Mouse (Mus musculus) forebrain, embryonic 12.5 days (tissue): Measurements from ENCODE around the gene Rbmx2. TPM values are rescaled to one million over a fixed set of nuclear protein-coding genes. Genes with fewer than 3 reads are reported as not detected.

Experiments
- ATAC-seq: fragments of 200-750 bp; cut with Nextera tagmentation; 2 replicates; pipeline ENCODE4 v1.8.0; 2017; ENCODE audit warnings: moderate TSS enrichment; ENCODE audit not compliant: low FRiP score
- H3K27ac ChIP-seq: fragments of 300-500 bp; sonication (generic); 2 replicates; pipeline ENCODE4 v1.5.1; 2016; ENCODE audit warnings: mild to moderate bottlenecking
- H3K27me3 ChIP-seq: fragments of 300-500 bp; sonication (generic); 2 replicates; pipeline ENCODE4 v1.6.1; 2016; ENCODE audit warnings: mild to moderate bottlenecking
- H3K36me3 ChIP-seq: fragments of 300-500 bp; sonication (generic); replicated peaks from 2 replicates; pipeline ENCODE4 v1.6.1; 2016; ENCODE audit warnings: mild to moderate bottlenecking
- H3K4me1 ChIP-seq: fragments of 300-500 bp; sonication (generic); 2 replicates; pipeline ENCODE4 v1.6.1; 2016
- H3K4me2 ChIP-seq: fragments of 300-500 bp; sonication (generic); 2 replicates; pipeline ENCODE4 v1.6.1; 2016; ENCODE audit warnings: mild to moderate bottlenecking, moderate library complexity
- H3K4me3 ChIP-seq: fragments of 300-500 bp; sonication (generic); replicated peaks from 2 replicates; pipeline ENCODE4 v1.5.1; 2016; ENCODE audit warnings: mild to moderate bottlenecking
- H3K9ac ChIP-seq: fragments of 300-500 bp; sonication (generic); 2 replicates; pipeline ENCODE4 v1.6.1; 2016; ENCODE audit warnings: mild to moderate bottlenecking
- H3K9me3 ChIP-seq: fragments of 300-500 bp; sonication (generic); 2 replicates; pipeline ENCODE4 v1.6.1; 2016
- WGBS: fragments of 180-500 bp; shearing (Covaris S2); methylation state at CpG from one replicate; pipeline ENCODE4 v1.1.7; 2016; 5-methylcytosine and 5-hydroxymethylcytosine counted together
- polyA plus RNA-seq: library from polyadenylated mRNA; unstranded; fragments of >200 nt; fragmentation: Nextera tagmentation; extraction: Ambion mirVana; gene quantifications from 2 replicates; pipeline ENCODE4 v1.2.1, GENCODE M21; 2016

Gene Rbmx2
- polyA plus RNA-seq: 27.9 and 33.6 TPM in 2 replicates

DNA sequence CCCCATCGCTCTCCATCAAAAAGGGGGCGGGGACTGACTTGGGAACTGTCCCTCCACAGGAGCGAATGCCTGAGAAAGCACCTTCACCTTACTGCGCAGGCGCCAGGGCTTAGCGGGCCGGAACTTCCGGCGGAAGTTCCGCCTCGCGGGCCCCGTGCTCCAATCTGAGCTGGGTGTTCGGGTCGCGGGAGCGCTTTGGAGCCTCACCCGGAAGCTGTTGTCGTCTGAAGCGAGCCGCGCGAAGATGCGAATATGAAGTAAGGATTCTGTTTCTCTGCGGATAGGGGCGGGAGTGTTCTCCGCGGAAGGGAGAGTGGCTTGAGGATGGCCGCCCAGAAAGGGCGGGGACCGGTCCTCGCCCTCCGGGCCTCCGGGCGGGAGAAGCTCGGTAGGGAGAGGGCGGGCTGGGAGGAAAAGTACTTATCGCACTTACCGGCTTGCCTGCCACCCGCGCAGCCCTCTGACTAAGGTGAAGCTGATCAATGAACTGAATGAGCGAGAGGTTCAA is at the start of gene Rbmx2:
Gene Rbmx2 (plus strand): TSS at position 141 of the 508 bp plus-strand sequence.
- peak; percentile 98 for ATAC-seq
- Histone ChIP-seq H3K9me3 (no peaks in the 10 kb centered on the region), H3K27ac (no peak within 1 kb of the TSS), H3K9ac (peak within 1 kb of the TSS; percentile 56; the same call in 1 of the 2 replicates), H3K4me2 (peak within 1 kb of the TSS; percentile 58), H3K4me3 (peak within 1 kb of the TSS; percentile 60), H3K36me3 (no peaks in the 10 kb centered on the region), H3K27me3 (no peaks in the 10 kb centered on the region), H3K4me1 (peaks cover 8% of the 10 kb centered on the region)
- WGBS: 16% methylated on average over 41 of the region's 42 CpGs

- Histone ChIP-seq H3K4me1 (no peaks in the 10 kb centered on the region), H3K4me3 (no peak overlapping the region), H3K9ac (no peak overlapping the region), H3K4me2 (no peak overlapping the region), H3K9me3 (no peaks in the 10 kb centered on the region), H3K36me3 (no peaks in the 10 kb centered on the region), H3K27me3 (no peaks in the 10 kb centered on the region), H3K27ac (no peak overlapping the region)
- WGBS: 27% methylated on average over 6 of the region's 6 CpGs
- no peak for ATAC-seq
These were observed 28.0 kb upstream of the Rbmx2 start for GRCm38 (mm10) chrX:48666807-48667206.

GRCm38 (mm10) chrX:48669588-48669987 is 25.2 kb upstream of the Rbmx2 start:
- no peak overlapping the region for H3K27ac ChIP-seq
- no peak for ATAC-seq
- no peaks in the 10 kb centered on the region for H3K27me3 ChIP-seq
- H3K9me3 ChIP-seq: no peaks in the 10 kb centered on the region
- H3K4me2 ChIP-seq: no peak overlapping the region
- no peak overlapping the region for H3K9ac ChIP-seq
- no peaks in the 10 kb centered on the region for H3K4me1 ChIP-seq
- H3K4me3 ChIP-seq: no peak overlapping the region
- no peaks in the 10 kb centered on the region for H3K36me3 ChIP-seq
- 60% methylated on average over 3 of the region's 3 CpGs for WGBS

- no peak overlapping the region for H3K4me2 ChIP-seq
- ATAC-seq: no peak
- H3K27me3 ChIP-seq: no peaks in the 10 kb centered on the region
- H3K4me1 ChIP-seq: no peaks in the 10 kb centered on the region
- H3K4me3 ChIP-seq: no peak overlapping the region
- H3K27ac ChIP-seq: no peak overlapping the region
- WGBS: 73% methylated on average over 3 of the region's 3 CpGs
- H3K9ac ChIP-seq: no peak overlapping the region
- no peaks in the 10 kb centered on the region for H3K36me3 ChIP-seq
- H3K9me3 ChIP-seq: no peaks in the 10 kb centered on the region
These were observed 23.1 kb upstream of the Rbmx2 start for GRCm38 (mm10) chrX:48671714-48672113.

DNA sequence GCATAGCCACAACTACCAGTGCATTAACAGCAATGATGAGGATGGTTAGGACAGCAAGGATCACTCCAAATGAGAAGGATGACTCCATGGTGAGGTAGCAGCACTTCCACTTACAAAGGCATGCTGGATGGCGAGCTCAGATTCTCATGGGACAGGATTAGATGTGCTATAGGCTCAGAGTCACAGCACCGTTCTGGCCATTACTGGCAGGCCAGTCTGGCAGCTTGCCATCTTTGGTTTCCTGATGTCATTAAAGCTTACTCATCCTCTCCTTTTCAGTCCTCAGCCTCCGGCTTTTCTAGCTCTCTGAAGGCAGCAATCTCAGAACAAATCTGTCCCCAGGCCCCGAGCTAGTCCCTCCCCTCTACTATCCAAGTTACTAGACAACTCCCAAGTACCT is 20.6 kb upstream of the Rbmx2 start, which contains the start of gene Gpr119:
Gene Gpr119 (minus strand): TSS at position 308 of the 400 bp plus-strand sequence.
- ATAC-seq: no peak
- Histone ChIP-seq H3K9ac (no peak within 1 kb of the TSS), H3K4me1 (no peaks in the 10 kb centered on the region), H3K27me3 (no peaks in the 10 kb centered on the region), H3K4me3 (no peak within 1 kb of the TSS), H3K27ac (no peak within 1 kb of the TSS), H3K4me2 (no peak within 1 kb of the TSS), H3K36me3 (no peaks in the 10 kb centered on the region), H3K9me3 (no peaks in the 10 kb centered on the region)
- WGBS: 78% methylated on average over 4 of the region's 4 CpGs

GRCm38 (mm10) chrX:48683451-48683850 is 11.4 kb upstream of the Rbmx2 start:
- H3K9ac ChIP-seq: no peak overlapping the region
- H3K36me3 ChIP-seq: no peaks in the 10 kb centered on the region
- no peak for ATAC-seq
- H3K9me3 ChIP-seq: no peaks in the 10 kb centered on the region
- no peaks in the 10 kb centered on the region for H3K27me3 ChIP-seq
- H3K4me3 ChIP-seq: no peak overlapping the region
- WGBS: 19% methylated on average over 3 of the region's 3 CpGs
- no peak overlapping the region for H3K4me2 ChIP-seq
- no peak overlapping the region for H3K27ac ChIP-seq
- no peaks in the 10 kb centered on the region for H3K4me1 ChIP-seq

DNA sequence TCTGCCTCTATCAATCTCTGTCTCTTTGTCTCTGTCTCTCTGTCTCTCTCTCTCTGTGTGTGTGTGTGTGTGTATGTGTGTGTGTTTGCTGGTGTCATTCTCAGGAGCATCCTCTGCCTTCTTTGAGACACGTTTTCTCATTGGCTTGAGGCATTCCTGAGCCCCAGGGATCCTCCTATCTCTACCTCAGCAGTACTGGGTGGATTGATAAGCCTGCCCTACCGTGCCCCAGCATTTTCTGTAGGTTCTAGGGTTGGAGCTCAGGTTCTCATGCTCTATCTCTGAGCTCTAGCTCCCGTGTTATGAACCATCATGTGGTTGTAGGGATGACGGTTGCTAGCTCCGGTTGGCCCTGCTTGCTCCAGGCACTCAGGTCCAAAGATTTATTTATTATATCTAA is 10.9 kb upstream of the Rbmx2 start:
- Histone ChIP-seq H3K27me3 (no peaks in the 10 kb centered on the region), H3K9me3 (no peaks in the 10 kb centered on the region), H3K4me1 (no peaks in the 10 kb centered on the region), H3K27ac (no peak overlapping the region), H3K9ac (no peak overlapping the region), H3K4me2 (no peak overlapping the region), H3K4me3 (no peak overlapping the region), H3K36me3 (no peaks in the 10 kb centered on the region)
- 73% methylated on average over 5 of the region's 5 CpGs for WGBS
- no peak for ATAC-seq

GRCm38 (mm10) chrX:48694460-48694859 is 344 bp upstream of the Rbmx2 start:
- Histone ChIP-seq H3K4me3 (peak overlapping the region; percentile 60), H3K4me1 (peaks cover 8% of the 10 kb centered on the region), H3K27ac (no peak overlapping the region), H3K4me2 (peak overlapping the region; percentile 48), H3K27me3 (no peaks in the 10 kb centered on the region), H3K9me3 (no peaks in the 10 kb centered on the region), H3K9ac (no peak overlapping the region), H3K36me3 (no peaks in the 10 kb centered on the region)
- 19% methylated on average over 6 of the region's 6 CpGs for WGBS
- peak; percentile 90 for ATAC-seq

GRCm38 (mm10) chrX:48709701-48710100 is 14.9 kb downstream of the Rbmx2 start:
- Histone ChIP-seq H3K9ac (no peak overlapping the region), H3K4me1 (no peaks in the 10 kb centered on the region), H3K4me2 (no peak overlapping the region), H3K27ac (no peak overlapping the region), H3K4me3 (no peak overlapping the region), H3K9me3 (no peaks in the 10 kb centered on the region), H3K27me3 (no peaks in the 10 kb centered on the region), H3K36me3 (0 out of 2 replicates have a peak, but pooled peaks cover 4% of the 10 kb centered on the region)
- ATAC-seq: no peak
- 91% methylated on average over 10 of the region's 10 CpGs for WGBS

DNA sequence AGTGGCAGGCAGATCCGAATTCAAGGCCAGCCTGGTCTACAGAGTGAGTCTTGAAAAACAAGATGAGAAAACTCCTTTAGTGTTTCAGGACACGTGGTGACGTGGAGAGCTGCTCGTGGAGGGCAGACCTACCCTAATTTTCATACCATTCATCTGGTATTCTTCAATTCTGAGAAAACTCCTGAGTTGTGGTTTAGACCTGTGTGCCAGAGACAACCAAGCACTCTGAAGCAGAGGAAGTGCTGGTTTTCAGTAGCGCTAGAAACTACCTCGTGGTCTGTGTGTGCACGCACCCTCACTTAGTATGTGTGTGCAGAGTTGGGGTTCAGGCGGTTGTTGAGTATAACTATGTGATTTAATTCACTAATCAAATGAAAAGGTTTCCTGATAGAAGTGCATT is 18.0 kb downstream of the Rbmx2 start:
- no peaks in the 10 kb centered on the region for H3K9me3 ChIP-seq
- 92% methylated on average over 8 of the region's 8 CpGs for WGBS
- no peak overlapping the region for H3K27ac ChIP-seq
- H3K9ac ChIP-seq: no peak overlapping the region
- H3K36me3 ChIP-seq: 0 out of 2 replicates have a peak, but pooled peaks cover 4% of the 10 kb centered on the region
- H3K4me1 ChIP-seq: no peaks in the 10 kb centered on the region
- H3K4me3 ChIP-seq: no peak overlapping the region
- ATAC-seq: no peak
- no peak overlapping the region for H3K4me2 ChIP-seq
- H3K27me3 ChIP-seq: no peaks in the 10 kb centered on the region

GRCm38 (mm10) chrX:48754710-48755283 is 60.0 kb downstream of the Rbmx2 start:
- Histone ChIP-seq H3K27ac (no peak overlapping the region), H3K9ac (no peak overlapping the region), H3K4me2 (no peak overlapping the region), H3K9me3 (no peaks in the 10 kb centered on the region), H3K4me1 (no peaks in the 10 kb centered on the region), H3K4me3 (no peak overlapping the region), H3K36me3 (no peaks in the 10 kb centered on the region), H3K27me3 (no peaks in the 10 kb centered on the region)
- no peak for ATAC-seq
- WGBS: 76% methylated on average over 2 of the region's 2 CpGs
